19 mouse cellular contexts compared by ENCODE assay signal in genomic region chr9:27011572-27011971, GRCm38 (mm10). TPM values are rescaled to one million over a fixed set of nuclear protein-coding genes. Genes with fewer than 3 reads are reported as not detected.
DNase-seq lines count a peak whose midpoint lies in the region; ATAC-seq and TF ChIP-seq lines count a peak whose summit lies in the region.
"Had no signal": no experiment of that assay in that cellular context is flagged by ENCODE, and none has a peak within 500 bp of the region (broad histone marks: within the 10 kb centered on the region; RNA-seq: fewer than 3 reads in every experiment).

No protein-coding gene starts in this region.

- WGBS in lung, postnatal 0 days, result 66% methylated on average over 4 of the region's 4 CpGs

- H3K4me2 ChIP-seq in lung, postnatal 0 days (replicated peaks; ENCODE audit: low read depth, low read length), result no peak overlapping the region

- TF ChIP-seq EP300 in lung, postnatal 0 days (IDR thresholded peaks at IDR 0.05), result no peak

- peak; percentile 64 for DNase-seq in lung, postnatal 0 days (ENCODE audit: low spot score)
- no peak for DNase-seq in lung, postnatal 25 days (ENCODE audit: low spot score)
- peak; percentile 13 for DNase-seq in lung, postnatal 10 days
- no peak for DNase-seq in lung, postnatal 4 days
- DNase-seq: adrenal gland, adult 2 months; adrenal gland, adult 8-10 months; adrenal gland, postnatal 10 days; adrenal gland, postnatal 14 days; adrenal gland, postnatal 25 days; adrenal gland, postnatal 36 days; B cell, adult 2 months; cerebellum, adult 11 months; cerebellum, adult 11-12 months; cerebellum, adult 18-20 months had no signal

- TF ChIP-seq CTCF in lung, postnatal 0 days (IDR thresholded peaks at IDR 0.05), result no peak

- H3K9me3 ChIP-seq in lung, postnatal 0 days (ENCODE audit: low read length), result no peaks in the 10 kb centered on the region
- H3K9me3 ChIP-seq: G1E had no signal

- peak; percentile 78 for ATAC-seq in lung, postnatal 0 days
- ATAC-seq: activated CD4-positive, CD25-positive, alpha-beta regulatory T cell, adult 4 months; CD4-positive, CD25-positive, alpha-beta regulatory T cell, adult 4 months; Patski had no signal

- H3K27ac ChIP-seq in lung, postnatal 0 days (ENCODE audit: low read length), result no peak overlapping the region

- no peaks in the 10 kb centered on the region for H3K27me3 ChIP-seq in lung, postnatal 0 days (replicated peaks; ENCODE audit: insufficient read depth, low read length)
- H3K27me3 ChIP-seq: CH12.LX, Patski had no signal

- peaks cover 38% of the 10 kb centered on the region for H3K36me3 ChIP-seq in lung, postnatal 0 days (ENCODE audit: insufficient read depth, low read length)

- H3K9ac ChIP-seq in lung, postnatal 0 days (replicated peaks; ENCODE audit: low read depth), result no peak overlapping the region

- no peaks in the 10 kb centered on the region for H3K4me1 ChIP-seq in lung, postnatal 0 days (ENCODE audit: insufficient read depth, low read depth, low read length)

- no peak overlapping the region for H3K4me3 ChIP-seq in lung, postnatal 0 days (ENCODE audit: low read depth, low read length)

RNA-seq across cellular contexts. Expression of gene Thyn1, which starts 12.1 kb away (rescaled TPM):
- polyA plus RNA-seq in lung, postnatal 0 days (2015; fragmentation: Nextera tagmentation; extraction: Ambion mirVana), result 52.7 and 55.7 TPM in 2 replicates

RNA-seq across cellular contexts. Expression of gene Acad8, which starts 12.2 kb away (rescaled TPM):
- 31.6 and 33.6 TPM in 2 replicates for polyA plus RNA-seq in lung, postnatal 0 days (2015; fragmentation: Nextera tagmentation; extraction: Ambion mirVana)

RNA-seq across cellular contexts. Expression of gene Vps26b, which starts 18.3 kb away (rescaled TPM):
- polyA plus RNA-seq in lung, postnatal 0 days (2015; fragmentation: Nextera tagmentation; extraction: Ambion mirVana), result 16.7 TPM in 2 replicates

RNA-seq across cellular contexts. Expression of gene Ncapd3, which starts 18.4 kb away (rescaled TPM):
- polyA plus RNA-seq in lung, postnatal 0 days (2015; fragmentation: Nextera tagmentation; extraction: Ambion mirVana), result 6.3 and 6.4 TPM in 2 replicates

Comparison
In these comparisons a context has a peak if more than half of its experiments do, and no peak if none do; other contexts are left out.
1. DNase-seq: peak in lung, postnatal 0 days (single experiment) and lung, postnatal 10 days (single experiment); none in lung, postnatal 25 days (single experiment) and lung, postnatal 4 days (0 of 2).